Mouse (Mus musculus) left cerebral cortex, postnatal 4 days (tissue): ENCODE results near the gene Klk1. TPM values are rescaled to one million over a fixed set of nuclear protein-coding genes. Genes with fewer than 3 reads are reported as not detected.
"Not testable (repeated sequence)": the region's sequence is repeated elsewhere in the genome, so short reads cannot be mapped to it uniquely, and the experiment has no call there.

Source experiments
- DNase-seq: peaks from one replicate; pipeline ENCODE4 v3.0.0-alpha.2; 2022
- intact Hi-C: fragments of 180-260 bp; cut with DNase I; formaldehyde crosslinking; loops from one replicate; pipeline ENCODE4 v1.15.1; 2025
- total RNA-seq, 2 experiments: library from RNA; stranded (reverse); gene quantifications; 2 replicates each; pipeline ENCODE4 v1.2.3; 2021

The Klk1 gene
- not detected for total RNA-seq

- DNase-seq, result no peak
- intact Hi-C loops, result no loop called here
Observed at GRCm38 (mm10) chr7:44225076-44225475, at the start of gene Klk1. TSS of gene Klk1 (plus strand) at chr7:44225360.

GRCm38 (mm10) chr7:44179299-44180045 is 45.7 kb upstream of the Klk1 start:
- DNase-seq, result no peak
- intact Hi-C loops, result no loop called here

GRCm38 (mm10) chr7:44186516-44186915 is 38.6 kb upstream of the Klk1 start:
- not testable (repeated sequence) for DNase-seq

GRCm38 (mm10) chr7:44187936-44188335 is 37.2 kb upstream of the Klk1 start, which contains the start of gene Klk1b24:
TSS of gene Klk1b24 (plus strand) at chr7:44188236.
- intact Hi-C loops, DNase-seq: not testable (repeated sequence)

More at GRCm38 (mm10) chr7:44186516-44186915, 38.6 kb upstream of the Klk1 start:
- intact Hi-C loops, result not testable (repeated sequence)

GRCm38 (mm10) chr7:44193466-44193865 is 31.7 kb upstream of the Klk1 start:
- intact Hi-C loops, DNase-seq: not testable (repeated sequence)

GRCm38 (mm10) chr7:44197891-44198290 is 27.3 kb upstream of the Klk1 start, which contains the start of gene Klk1b3:
TSS of gene Klk1b3 (plus strand) at chr7:44198191.
- intact Hi-C loops, result no loop called here
- DNase-seq, result no peak

- intact Hi-C loops, DNase-seq: not testable (repeated sequence)
Observed at GRCm38 (mm10) chr7:44207135-44207534, 18.0 kb upstream of the Klk1 start, which contains the start of gene Klk1b4. TSS of gene Klk1b4 (plus strand) at chr7:44207435.

- DNase-seq, result no peak
- intact Hi-C loops, result no loop called here
Observed at GRCm38 (mm10) chr7:44208307-44208706, 16.9 kb upstream of the Klk1 start.

GRCm38 (mm10) chr7:44215645-44216044 is 9.5 kb upstream of the Klk1 start, which contains the start of gene Klk1b5:
TSS of gene Klk1b5 (plus strand) at chr7:44215945.
- intact Hi-C loops, result no loop called here
- DNase-seq, result no peak

GRCm38 (mm10) chr7:44221601-44222000 is 3.6 kb upstream of the Klk1 start:
- DNase-seq, intact Hi-C loops: not testable (repeated sequence)

- intact Hi-C loops, DNase-seq: not testable (repeated sequence)
Observed at GRCm38 (mm10) chr7:44222335-44222734, 2.8 kb upstream of the Klk1 start.

- no peak for DNase-seq
- intact Hi-C loops, result no loop called here
Observed at GRCm38 (mm10) chr7:44235909-44236308, 10.7 kb downstream of the Klk1 start, which contains the start of gene Gm36864. TSS of gene Gm36864 (plus strand) at chr7:44236177.

- intact Hi-C loops, result no loop called here
- no peak for DNase-seq
Observed at GRCm38 (mm10) chr7:44239913-44240312, 14.8 kb downstream of the Klk1 start.

- intact Hi-C loops, result no loop called here
Observed at GRCm38 (mm10) chr7:44240712-44241111, 15.6 kb downstream of the Klk1 start.

GRCm38 (mm10) chr7:44241163-44241562 is 16.0 kb downstream of the Klk1 start:
- intact Hi-C loops, result no loop called here

More at GRCm38 (mm10) chr7:44240712-44241111, 15.6 kb downstream of the Klk1 start:
- DNase-seq, result no peak

GRCm38 (mm10) chr7:44244080-44244479 is 18.9 kb downstream of the Klk1 start:
- intact Hi-C loops, result no loop called here
- DNase-seq, result no peak

More at GRCm38 (mm10) chr7:44241163-44241562, 16.0 kb downstream of the Klk1 start:
- DNase-seq, result no peak

- peak; percentile 96 for DNase-seq
- intact Hi-C loops, result no loop called here
Observed at GRCm38 (mm10) chr7:44246055-44246983, 21.2 kb downstream of the Klk1 start, which contains the start of the genes 1700028J19Rik and 2410002F23Rik. TSS of gene 1700028J19Rik (minus strand) at chr7:44246695. TSS of gene 2410002F23Rik (plus strand) at chr7:44246722.

- intact Hi-C loops, result no loop called here
Observed at GRCm38 (mm10) chr7:44246984-44247470, 21.9 kb downstream of the Klk1 start.

GRCm38 (mm10) chr7:44247971-44248370 is 22.8 kb downstream of the Klk1 start:
- intact Hi-C loops, result no loop called here

More at GRCm38 (mm10) chr7:44246984-44247470, 21.9 kb downstream of the Klk1 start:
- no peak for DNase-seq

GRCm38 (mm10) chr7:44249248-44249647 is 24.1 kb downstream of the Klk1 start:
- no peak for DNase-seq
- intact Hi-C loops, result no loop called here

More at GRCm38 (mm10) chr7:44247971-44248370, 22.8 kb downstream of the Klk1 start:
- DNase-seq, result no peak
